Mouse (Mus musculus) brain, embryonic 14.5 days (tissue): ENCODE measurements around the gene Ip6k2.

Experiments
- CTCF ChIP-seq: fragments of 200-500 bp; IDR thresholded peaks from 2 replicates; pipeline ENCODE4 v1.5.1; 2012; ENCODE audit warnings: inconsistent platforms, mild to moderate bottlenecking, moderate library complexity, borderline replicate concordance; ENCODE audit not compliant: insufficient read depth, insufficient read length; ENCODE audit errors: extremely low read depth
- POLR2A ChIP-seq: fragments of 200-500 bp; IDR thresholded peaks from 2 replicates; pipeline ENCODE4 v1.6.1; 2012; ENCODE audit warnings: mild to moderate bottlenecking, inconsistent platforms, borderline replicate concordance; ENCODE audit not compliant: poor library complexity, insufficient read depth, insufficient read length, severe bottlenecking; ENCODE audit errors: extremely low read depth

GRCm38 (mm10) chr9:108799564-108799963 lies 16.0 kb downstream of the Ip6k2 start:
- TF ChIP-seq CTCF (no peak), POLR2A (no peak)
